Mouse (Mus musculus) spleen, adult 2 months (tissue): ENCODE measurements around the gene Gale. TPM values are rescaled to one million over a fixed set of nuclear protein-coding genes. Genes with fewer than 3 reads are reported as not detected.

Source experiments
- DNase-seq, 2 experiments: peaks; one replicate each; pipeline versions ENCODE4 v3.0.0 to v3.0.0-alpha.2; 2012 to 2021; ENCODE audit warnings: low spot score in 2 of 2, low read depth in 1 of 2
- H3K27ac ChIP-seq: fragments of 200-500 bp; 2 replicates; pipeline ENCODE4 v1.5.1; 2012; ENCODE audit warnings: low read length, inconsistent platforms; ENCODE audit not compliant: insufficient read depth
- H3K27me3 ChIP-seq: fragments of 200-500 bp; 2 replicates; pipeline ENCODE4 v1.6.1; 2012; ENCODE audit warnings: mild to moderate bottlenecking, moderate library complexity, low read length, inconsistent platforms; ENCODE audit not compliant: control insufficient read depth, insufficient read depth
- H3K36me3 ChIP-seq: fragments of 200-500 bp; 2 replicates; pipeline ENCODE4 v1.6.1; 2012; ENCODE audit warnings: mild to moderate bottlenecking, low read length, inconsistent platforms; ENCODE audit not compliant: control insufficient read depth, insufficient read depth
- H3K4me1 ChIP-seq: fragments of 200-500 bp; 2 replicates; pipeline ENCODE4 v1.6.1; 2011; ENCODE audit warnings: inconsistent platforms; ENCODE audit not compliant: control insufficient read depth, insufficient read depth, insufficient read length
- H3K4me3 ChIP-seq: fragments of 200-500 bp; 2 replicates; pipeline ENCODE4 v1.5.1; 2011; ENCODE audit warnings: mild to moderate bottlenecking, inconsistent platforms; ENCODE audit not compliant: insufficient read depth, insufficient read length; ENCODE audit errors: extremely low read depth
- CTCF ChIP-seq: fragments of 200-500 bp; IDR thresholded peaks from 2 replicates; pipeline ENCODE4 v1.5.1; 2011; ENCODE audit warnings: mild to moderate bottlenecking, inconsistent platforms; ENCODE audit not compliant: insufficient read depth, insufficient read length, insufficient replicate concordance; ENCODE audit errors: extremely low read depth
- POLR2A ChIP-seq: fragments of 200-500 bp; IDR thresholded peaks from 2 replicates; pipeline ENCODE4 v1.6.1; 2011; ENCODE audit warnings: low read depth, low read length, inconsistent platforms
- WGBS: fragments of 180-500 bp; shearing (Covaris S2); methylation state at CpG from one replicate; pipeline ENCODE4 v1.1.7; 2018; 5-methylcytosine and 5-hydroxymethylcytosine counted together
- polyA plus RNA-seq: library from polyadenylated mRNA; depleted of rRNA; stranded (reverse); fragments of >200 nt; gene quantifications from 2 replicates; pipeline ENCODE4 v1.2.3, GENCODE M21; 2012; rRNA removed

Gale gene
- polyA plus RNA-seq, 1 experiment, result 10.6 TPM

DNA sequence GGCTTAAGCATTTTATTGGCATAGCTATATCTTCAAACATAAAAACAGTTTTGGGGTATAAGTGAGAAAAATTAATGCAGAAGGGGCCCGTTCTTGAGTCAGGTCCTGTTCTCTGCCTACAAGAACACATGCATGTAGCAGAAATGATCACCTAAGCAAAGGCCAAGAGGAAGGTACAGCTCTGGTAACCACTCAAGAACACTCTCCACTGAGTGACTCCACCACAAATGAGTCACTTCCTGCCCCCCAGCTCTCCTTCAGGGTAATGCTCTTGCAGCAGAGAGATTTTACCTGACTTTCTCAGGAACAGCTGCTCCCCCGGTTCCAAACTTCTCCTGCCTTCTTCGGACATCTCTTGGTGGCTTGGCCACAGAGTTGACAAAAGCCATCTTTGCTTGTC, 43.3 kb downstream of the Gale start:
- no peaks in the 10 kb centered on the region for H3K4me1 ChIP-seq
- no peaks in the 10 kb centered on the region for H3K27me3 ChIP-seq
- 58% methylated on average over 3 of the region's 3 CpGs for WGBS
- H3K27ac ChIP-seq, result no peak overlapping the region
- H3K36me3 ChIP-seq, result peaks cover 68% of the 10 kb centered on the region
- no peak overlapping the region for H3K4me3 ChIP-seq
- no peak for TF ChIP-seq POLR2A
- no peak for DNase-seq

- Histone ChIP-seq H3K27me3 (no peaks in the 10 kb centered on the region), H3K4me1 (no peaks in the 10 kb centered on the region), H3K36me3 (peaks cover 69% of the 10 kb centered on the region), H3K4me3 (no peak overlapping the region), H3K27ac (no peak overlapping the region)
- no peak for DNase-seq
- TF ChIP-seq POLR2A (no peak), CTCF (no peak)
- WGBS, result 98% methylated on average over 8 of the region's 8 CpGs
Measured at GRCm38 (mm10) chr4:136008782-136009447, 45.4 kb downstream of the Gale start.

GRCm38 (mm10) chr4:136010586-136010985, 47.1 kb downstream of the Gale start:
- no peak overlapping the region for H3K4me3 ChIP-seq
- H3K4me1 ChIP-seq, result no peaks in the 10 kb centered on the region
- no peak for DNase-seq
- no peak overlapping the region for H3K27ac ChIP-seq
- WGBS, result 92% methylated on average over 4 of the region's 4 CpGs
- TF ChIP-seq POLR2A, result no peak
- no peak for TF ChIP-seq CTCF
- H3K36me3 ChIP-seq, result peaks cover 58% of the 10 kb centered on the region
- no peaks in the 10 kb centered on the region for H3K27me3 ChIP-seq

GRCm38 (mm10) chr4:136016059-136016602, 52.6 kb downstream of the Gale start:
- Histone ChIP-seq H3K36me3 (peaks cover 17% of the 10 kb centered on the region), H3K4me3 (no peak overlapping the region), H3K4me1 (peaks cover 8% of the 10 kb centered on the region; the same call in 1 of the 2 replicates), H3K27ac (no peak overlapping the region), H3K27me3 (no peaks in the 10 kb centered on the region)
- TF ChIP-seq CTCF, result no peak
- no peak for TF ChIP-seq POLR2A
- 62% methylated on average over 3 of the region's 3 CpGs for WGBS
- DNase-seq, result no peak

Other genes starting within 250 kb of the Gale start
- gene Il22ra1, start 235.6 kb upstream of the Gale start, polyA plus RNA-seq, result 0.67 and 0.76 TPM in 2 replicates
- 0.20 and 0.22 TPM in 2 replicates for gene Myom3, start 204.0 kb upstream of the Gale start, polyA plus RNA-seq
- gene Srsf10, start 108.0 kb upstream of the Gale start, polyA plus RNA-seq, result 68.0 and 109 TPM in 2 replicates
- 12.2 and 14.7 TPM in 2 replicates for gene Pnrc2, start 89.9 kb upstream of the Gale start, polyA plus RNA-seq
- gene Cnr2, start 68.3 kb upstream of the Gale start, polyA plus RNA-seq, result 44.8 and 47.2 TPM in 2 replicates
- 45.7 TPM in 2 replicates for gene Fuca1, start 43.0 kb upstream of the Gale start, polyA plus RNA-seq
- gene Hmgcl, start 17.3 kb upstream of the Gale start, polyA plus RNA-seq, result 27.9 and 32.4 TPM in 2 replicates
- gene Lypla2, start 8.9 kb downstream of the Gale start, polyA plus RNA-seq, result 115 and 178 TPM in 2 replicates
- 31.0 and 48.2 TPM in 2 replicates for gene Pithd1, start 23.5 kb downstream of the Gale start, polyA plus RNA-seq
- 6.6 and 8.6 TPM in 2 replicates for gene Eloa, start 58.0 kb downstream of the Gale start, polyA plus RNA-seq
- gene Rpl11, start 89.7 kb downstream of the Gale start, polyA plus RNA-seq, result 259 and 289 TPM in 2 replicates
- 138 and 195 TPM in 2 replicates for gene Id3, start 179.8 kb downstream of the Gale start, polyA plus RNA-seq
- gene E2f2, start 208.7 kb downstream of the Gale start, polyA plus RNA-seq, result 32.1 and 33.5 TPM in 2 replicates
- gene Asap3, start 242.6 kb downstream of the Gale start, polyA plus RNA-seq, result 1.9 and 2.5 TPM in 2 replicates